Mouse (Mus musculus): ENCODE results near the gene Agtpbp1.

The Agtpbp1 gene

GRCm38 (mm10) chr13:59533331-59533730, 51.7 kb downstream of the Agtpbp1 start:
- no peak for DNase-seq (ENCODE audit: low spot score)

- DNase-seq (ENCODE audit: low spot score): no peak
Measured at GRCm38 (mm10) chr13:59531203-59531602, 53.8 kb downstream of the Agtpbp1 start.

- DNase-seq (ENCODE audit: low spot score): no peak
Measured at GRCm38 (mm10) chr13:59530491-59530890, 54.5 kb downstream of the Agtpbp1 start.

GRCm38 (mm10) chr13:59521271-59522064, 63.6 kb downstream of the Agtpbp1 start:
- DNase-seq (ENCODE audit: low spot score): no peak

- no peak for DNase-seq (ENCODE audit: low spot score)
Measured at GRCm38 (mm10) chr13:59520834-59521233, 64.2 kb downstream of the Agtpbp1 start.

GRCm38 (mm10) chr13:59519479-59519878, 65.5 kb downstream of the Agtpbp1 start:
- DNase-seq (ENCODE audit: low spot score): no peak

- no peak for DNase-seq (ENCODE audit: low spot score)
Measured at GRCm38 (mm10) chr13:59518016-59518415, 67.0 kb downstream of the Agtpbp1 start.

GRCm38 (mm10) chr13:59515074-59515473, 70.0 kb downstream of the Agtpbp1 start:
- DNase-seq (ENCODE audit: low spot score): no peak

GRCm38 (mm10) chr13:59509644-59510366, 75.2 kb downstream of the Agtpbp1 start:
- no peak for DNase-seq (ENCODE audit: low spot score)

GRCm38 (mm10) chr13:59508584-59508983, 76.4 kb downstream of the Agtpbp1 start:
- DNase-seq (ENCODE audit: low spot score): no peak

GRCm38 (mm10) chr13:59506450-59506849, 78.6 kb downstream of the Agtpbp1 start:
- DNase-seq (ENCODE audit: low spot score): no peak

- DNase-seq (ENCODE audit: low spot score): no peak
Measured at GRCm38 (mm10) chr13:59505867-59506266, 79.2 kb downstream of the Agtpbp1 start.

GRCm38 (mm10) chr13:59503581-59503980, 81.4 kb downstream of the Agtpbp1 start:
- no peak for DNase-seq (ENCODE audit: low spot score)

GRCm38 (mm10) chr13:59499831-59500230, 85.2 kb downstream of the Agtpbp1 start:
- DNase-seq (ENCODE audit: low spot score): no peak

GRCm38 (mm10) chr13:59499374-59499773, 85.7 kb downstream of the Agtpbp1 start:
- DNase-seq (ENCODE audit: low spot score): no peak

GRCm38 (mm10) chr13:59498191-59498590, 86.8 kb downstream of the Agtpbp1 start:
- no peak for DNase-seq (ENCODE audit: low spot score)

- DNase-seq (ENCODE audit: low spot score): no peak
Measured at GRCm38 (mm10) chr13:59495839-59496238, 89.2 kb downstream of the Agtpbp1 start.

- no peak for DNase-seq (ENCODE audit: low spot score)
Measured at GRCm38 (mm10) chr13:59494619-59495262, 90.3 kb downstream of the Agtpbp1 start.

GRCm38 (mm10) chr13:59490726-59491125, 94.3 kb downstream of the Agtpbp1 start:
- DNase-seq (ENCODE audit: low spot score): no peak

- DNase-seq (ENCODE audit: low spot score): no peak
Measured at GRCm38 (mm10) chr13:59489143-59489542, 95.9 kb downstream of the Agtpbp1 start.

GRCm38 (mm10) chr13:59487287-59487686, 97.7 kb downstream of the Agtpbp1 start:
- DNase-seq (ENCODE audit: low spot score): no peak

GRCm38 (mm10) chr13:59486243-59486642, 98.8 kb downstream of the Agtpbp1 start:
- DNase-seq (ENCODE audit: low spot score): no peak

GRCm38 (mm10) chr13:59485456-59485855, 99.6 kb downstream of the Agtpbp1 start:
- no peak for DNase-seq (ENCODE audit: low spot score)

All from ovary, adult 18-20 months (tissue).